Comparison of ENCODE assay signal across 21 mouse cellular contexts in the genomic region with DNA sequence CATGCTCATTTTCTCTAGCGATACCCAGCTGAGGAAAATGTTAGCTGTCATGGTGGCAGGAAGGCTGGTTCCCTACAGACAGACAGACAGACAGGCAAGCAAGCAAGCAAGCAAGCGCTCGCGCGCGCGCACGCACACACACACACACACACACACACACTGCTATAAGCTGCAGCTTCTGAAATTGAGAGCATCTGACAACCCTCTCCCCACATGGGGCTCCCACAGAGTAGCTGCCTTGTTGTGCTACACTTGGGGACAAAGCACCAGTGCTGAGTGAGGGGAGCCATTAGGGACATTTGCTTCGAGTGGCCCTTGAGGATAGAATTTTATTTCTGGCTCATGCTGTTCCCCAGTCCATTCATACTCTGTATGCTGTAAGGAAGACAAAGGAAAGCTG. TPM values are rescaled to one million over a fixed set of nuclear protein-coding genes. Genes with fewer than 3 reads are reported as not detected.
A peak's percentile ranks its signal among the peaks of the same experiment; 100 is the strongest.
DNase-seq lines count a peak whose midpoint lies in the region; ATAC-seq and TF ChIP-seq lines count a peak whose summit lies in the region.
"Had no signal": no experiment of that assay in that cellular context is flagged by ENCODE, and none has a peak within 500 bp of the region (broad histone marks: within the 10 kb centered on the region; RNA-seq: fewer than 3 reads in every experiment).

No protein-coding gene starts in this region.

- TF ChIP-seq CTCF in cerebellum, adult 2 months (IDR thresholded peaks at IDR 0.05; ENCODE audit: borderline replicate concordance, insufficient read depth, low read depth, low read length), result no peak

- H3K36me3 ChIP-seq in embryonic facial prominence, embryonic 11.5 days (replicated peaks; ENCODE audit: control insufficient read depth, insufficient read depth, low read depth, low read length), result no peaks in the 10 kb centered on the region
- H3K36me3 ChIP-seq in embryonic facial prominence, embryonic 10.5 days (replicated peaks), result no peaks in the 10 kb centered on the region
- no peaks in the 10 kb centered on the region for H3K36me3 ChIP-seq in forebrain, embryonic 14.5 days (ENCODE audit: control insufficient read depth, insufficient read depth, low read length)
- no peaks in the 10 kb centered on the region for H3K36me3 ChIP-seq in hindbrain, embryonic 15.5 days
- H3K36me3 ChIP-seq in midbrain, embryonic 15.5 days (replicated peaks), result no peaks in the 10 kb centered on the region
- no peaks in the 10 kb centered on the region for H3K36me3 ChIP-seq in liver, embryonic 12.5 days
- H3K36me3 ChIP-seq: embryonic facial prominence, embryonic 13.5 days; G1E; heart, embryonic 15.5 days had no signal

- no peak overlapping the region for H3K9ac ChIP-seq in embryonic facial prominence, embryonic 11.5 days (replicated peaks; ENCODE audit: low read length)
- H3K9ac ChIP-seq in forebrain, embryonic 14.5 days (ENCODE audit: low read length), result no peak overlapping the region; the same call in 1 of the 2 replicates
- H3K9ac ChIP-seq in hindbrain, embryonic 15.5 days, result peak overlapping the region; percentile 8; the same call in 1 of the 2 replicates
- H3K9ac ChIP-seq in midbrain, embryonic 15.5 days, result no peak overlapping the region
- no peak overlapping the region for H3K9ac ChIP-seq in liver, embryonic 12.5 days
- H3K9ac ChIP-seq: embryonic facial prominence, embryonic 13.5 days; heart, embryonic 15.5 days had no signal

- WGBS in embryonic facial prominence, embryonic 11.5 days, result 80% methylated on average over 9 of the region's 9 CpGs
- 86% methylated on average over 9 of the region's 9 CpGs for WGBS in embryonic facial prominence, embryonic 10.5 days
- 61% methylated on average over 9 of the region's 9 CpGs for WGBS in forebrain, embryonic 14.5 days
- WGBS in hindbrain, embryonic 15.5 days, result 62% methylated on average over 9 of the region's 9 CpGs
- WGBS in midbrain, embryonic 15.5 days, result 62% methylated on average over 9 of the region's 9 CpGs
- WGBS in liver, embryonic 12.5 days (ENCODE audit: insufficient replicate concordance), result 90% methylated on average over 9 of the region's 9 CpGs
- WGBS in cerebellum, adult 2 months, result 72% methylated on average over 9 of the region's 9 CpGs

- no peak overlapping the region for H3K4me3 ChIP-seq in embryonic facial prominence, embryonic 11.5 days (ENCODE audit: low read depth, low read length)
- no peak overlapping the region for H3K4me3 ChIP-seq in embryonic facial prominence, embryonic 10.5 days
- H3K4me3 ChIP-seq in forebrain, embryonic 14.5 days (ENCODE audit: low read depth, low read length), result no peak overlapping the region
- H3K4me3 ChIP-seq in hindbrain, embryonic 15.5 days, result no peak overlapping the region
- no peak overlapping the region for H3K4me3 ChIP-seq in midbrain, embryonic 15.5 days
- H3K4me3 ChIP-seq in liver, embryonic 12.5 days, result no peak overlapping the region
- no peak overlapping the region for H3K4me3 ChIP-seq in cerebellum, adult 2 months (replicated peaks; ENCODE audit: insufficient read depth, low read depth, low read length)
- H3K4me3 ChIP-seq: embryonic facial prominence, embryonic 13.5 days; heart, embryonic 15.5 days had no signal

- TF ChIP-seq POLR2A in cerebellum, adult 2 months (IDR thresholded peaks at IDR 0.05; ENCODE audit: borderline replicate concordance, insufficient read depth, low read length), result no peak

- DNase-seq in embryonic facial prominence, embryonic 11.5 days (ENCODE audit: low spot score), result no peak
- no peak for DNase-seq in embryonic facial prominence, embryonic 10.5 days (ENCODE audit: low spot score)
- peak; percentile 59 for DNase-seq in forebrain, embryonic 14.5 days (ENCODE audit: low spot score)
- DNase-seq in kidney, postnatal 25 days, result no peak
- DNase-seq in cerebellum, adult 2 months, result no peak
- DNase-seq: cerebellum, adult 11-12 months; kidney, adult 2 months; kidney, postnatal 4 days; layer of hippocampus, postnatal 36 days; liver; lung, adult 2 months; lung, postnatal 36 days; right cerebral cortex, postnatal 4 days; thymus, postnatal 36 days had no signal

- no peak overlapping the region for H3K4me2 ChIP-seq in embryonic facial prominence, embryonic 11.5 days (ENCODE audit: low read depth, low read length)
- no peak overlapping the region for H3K4me2 ChIP-seq in forebrain, embryonic 14.5 days (ENCODE audit: low read length)
- H3K4me2 ChIP-seq in hindbrain, embryonic 15.5 days, result no peak overlapping the region
- H3K4me2 ChIP-seq in midbrain, embryonic 15.5 days, result no peak overlapping the region
- H3K4me2 ChIP-seq in liver, embryonic 12.5 days, result no peak overlapping the region
- H3K4me2 ChIP-seq: embryonic facial prominence, embryonic 13.5 days; heart, embryonic 15.5 days had no signal

- no peaks in the 10 kb centered on the region for H3K9me3 ChIP-seq in embryonic facial prominence, embryonic 11.5 days (replicated peaks; ENCODE audit: control insufficient read depth, low read length)
- no peaks in the 10 kb centered on the region for H3K9me3 ChIP-seq in embryonic facial prominence, embryonic 10.5 days
- no peaks in the 10 kb centered on the region for H3K9me3 ChIP-seq in forebrain, embryonic 14.5 days (replicated peaks; ENCODE audit: control insufficient read depth, low read length)
- H3K9me3 ChIP-seq in hindbrain, embryonic 15.5 days, result no peaks in the 10 kb centered on the region
- H3K9me3 ChIP-seq in midbrain, embryonic 15.5 days, result no peaks in the 10 kb centered on the region
- no peaks in the 10 kb centered on the region for H3K9me3 ChIP-seq in liver, embryonic 12.5 days (replicated peaks)
- H3K9me3 ChIP-seq: embryonic facial prominence, embryonic 13.5 days; G1E; heart, embryonic 15.5 days had no signal

- H3K4me1 ChIP-seq in embryonic facial prominence, embryonic 11.5 days (ENCODE audit: control insufficient read depth, insufficient read depth, low read length), result no peaks in the 10 kb centered on the region; the same call in 1 of the 2 replicates
- H3K4me1 ChIP-seq in embryonic facial prominence, embryonic 10.5 days, result peaks cover 38% of the 10 kb centered on the region
- peaks cover 33% of the 10 kb centered on the region for H3K4me1 ChIP-seq in forebrain, embryonic 14.5 days (ENCODE audit: control insufficient read depth, insufficient read depth, low read length)
- H3K4me1 ChIP-seq in hindbrain, embryonic 15.5 days (replicated peaks), result peaks cover 51% of the 10 kb centered on the region
- H3K4me1 ChIP-seq in midbrain, embryonic 15.5 days, result peaks cover 41% of the 10 kb centered on the region
- no peaks in the 10 kb centered on the region for H3K4me1 ChIP-seq in liver, embryonic 12.5 days
- H3K4me1 ChIP-seq in cerebellum, adult 2 months (ENCODE audit: control insufficient read depth, insufficient read depth, low read length), result peaks cover 33% of the 10 kb centered on the region

- H3K27me3 ChIP-seq in embryonic facial prominence, embryonic 11.5 days (ENCODE audit: control insufficient read depth, insufficient read depth, low read length), result peaks cover 5% of the 10 kb centered on the region; the same call in 1 of the 2 replicates
- peaks cover 58% of the 10 kb centered on the region for H3K27me3 ChIP-seq in embryonic facial prominence, embryonic 10.5 days (replicated peaks; ENCODE audit: low read depth, poor library complexity, severe bottlenecking)
- H3K27me3 ChIP-seq in forebrain, embryonic 14.5 days (replicated peaks; ENCODE audit: control insufficient read depth, insufficient read depth, low read length), result no peaks in the 10 kb centered on the region
- H3K27me3 ChIP-seq in hindbrain, embryonic 15.5 days, result no peaks in the 10 kb centered on the region
- H3K27me3 ChIP-seq in midbrain, embryonic 15.5 days (replicated peaks), result no peaks in the 10 kb centered on the region
- H3K27me3 ChIP-seq in liver, embryonic 12.5 days (replicated peaks), result peaks cover 25% of the 10 kb centered on the region
- H3K27me3 ChIP-seq in cerebellum, adult 2 months (ENCODE audit: control insufficient read depth, insufficient read depth, low read length), result no peaks in the 10 kb centered on the region
- H3K27me3 ChIP-seq: heart, embryonic 15.5 days had no signal

- H3K27ac ChIP-seq in embryonic facial prominence, embryonic 11.5 days (replicated peaks; ENCODE audit: low read depth, low read length), result no peak overlapping the region
- H3K27ac ChIP-seq in embryonic facial prominence, embryonic 10.5 days (replicated peaks), result no peak overlapping the region
- peak overlapping the region; percentile 78; the same call in 1 of the 2 replicates for H3K27ac ChIP-seq in forebrain, embryonic 14.5 days (ENCODE audit: low read depth, low read length)
- peak overlapping the region; percentile 78; the same call in 1 of the 2 replicates for H3K27ac ChIP-seq in hindbrain, embryonic 15.5 days (replicated peaks)
- peak overlapping the region; percentile 76 for H3K27ac ChIP-seq in midbrain, embryonic 15.5 days
- no peak overlapping the region for H3K27ac ChIP-seq in liver, embryonic 12.5 days
- no peak overlapping the region for H3K27ac ChIP-seq in cerebellum, adult 2 months (ENCODE audit: insufficient read depth, low read length)
- H3K27ac ChIP-seq: embryonic facial prominence, embryonic 13.5 days; heart, embryonic 15.5 days had no signal

- ATAC-seq in embryonic facial prominence, embryonic 11.5 days (replicated peaks; ENCODE audit: insufficient number of reproducible peaks, low FRiP score, low TSS enrichment, low read depth), result peak; percentile 41
- no peak for ATAC-seq in forebrain, embryonic 14.5 days
- no peak for ATAC-seq in hindbrain, embryonic 15.5 days (ENCODE audit: low FRiP score, low read depth)
- ATAC-seq in midbrain, embryonic 15.5 days (replicated peaks), result 0 out of 2 replicates have a peak, but pooled peaks have one; percentile 24
- no peak for ATAC-seq in liver, embryonic 12.5 days
- ATAC-seq: CD4-positive, CD25-positive, alpha-beta regulatory T cell, adult 4 months had no signal

RNA-seq across cellular contexts. Expression of a gene that starts 42.2 kb away (rescaled TPM):
- polyA plus RNA-seq in embryonic facial prominence, embryonic 11.5 days (2014; fragmentation: Nextera tagmentation; extraction: Ambion mirVana), result 3.0 and 3.5 TPM in 2 replicates
- 3.4 and 3.6 TPM in 2 replicates for polyA plus RNA-seq in embryonic facial prominence, embryonic 10.5 days (2016; fragmentation: Nextera tagmentation; extraction: Ambion mirVana)
- polyA plus RNA-seq in forebrain, embryonic 14.5 days (2014; fragmentation: Nextera tagmentation; extraction: Ambion mirVana), result 25.2 and 35.3 TPM in 2 replicates
- polyA plus RNA-seq in hindbrain, embryonic 15.5 days (2015; fragmentation: Nextera tagmentation; extraction: Ambion mirVana), result 49.3 and 58.4 TPM in 2 replicates
- 56.8 and 60.2 TPM in 2 replicates for polyA plus RNA-seq in midbrain, embryonic 15.5 days (2015; fragmentation: Nextera tagmentation; extraction: Ambion mirVana)
- 0.55 and 0.62 TPM in 2 replicates for polyA plus RNA-seq in liver, embryonic 12.5 days (2016; fragmentation: Nextera tagmentation; extraction: Ambion mirVana)
- 73.4 and 80.5 TPM in 2 replicates for polyA plus RNA-seq in cerebellum, adult 2 months (2012; rRNA removed)
- polyA plus RNA-seq: CD4-positive, CD25-positive, alpha-beta regulatory T cell, adult 4 months; G1E had no signal

Comparison
In these comparisons a context has a peak if more than half of its experiments do, and no peak if none do; other contexts are left out.
1. ATAC-seq: peak in embryonic facial prominence, embryonic 11.5 days (single experiment) and midbrain, embryonic 15.5 days (single experiment); none in forebrain, embryonic 14.5 days (single experiment), hindbrain, embryonic 15.5 days (single experiment) and liver, embryonic 12.5 days (single experiment).
2. H3K27ac ChIP-seq: peak in forebrain, embryonic 14.5 days (single experiment), hindbrain, embryonic 15.5 days (single experiment) and midbrain, embryonic 15.5 days (single experiment); none in embryonic facial prominence, embryonic 11.5 days (single experiment), embryonic facial prominence, embryonic 10.5 days (single experiment), liver, embryonic 12.5 days (single experiment) and cerebellum, adult 2 months (single experiment).